Comparison of ENCODE assay signal across 31 mouse cellular contexts in the genomic region with DNA sequence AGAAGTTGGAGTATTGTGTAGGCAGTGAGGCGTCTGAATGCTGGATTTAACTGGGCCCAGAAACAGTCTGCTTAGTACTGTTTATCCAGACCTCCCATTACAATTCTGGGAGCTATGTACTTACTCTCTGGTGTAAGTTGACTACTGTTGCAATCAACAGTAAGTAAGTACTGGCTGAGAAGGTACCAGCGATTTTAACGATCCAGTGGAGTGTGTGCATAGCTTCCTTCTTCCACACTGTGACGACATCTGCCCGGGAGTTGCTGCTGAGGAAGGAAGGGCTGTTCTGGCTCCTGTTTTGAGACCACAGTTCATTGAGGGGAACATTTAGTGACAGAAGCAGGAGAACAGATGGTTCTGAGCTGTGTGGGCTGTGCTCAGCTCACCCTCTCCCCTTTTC. TPM values are rescaled to one million over a fixed set of nuclear protein-coding genes. Genes with fewer than 3 reads are reported as not detected.
A peak's percentile ranks its signal among the peaks of the same experiment; 100 is the strongest.
DNase-seq lines count a peak whose midpoint lies in the region; ATAC-seq lines count a peak whose summit lies in the region.
"Had no signal": no experiment of that assay in that cellular context is flagged by ENCODE, and none has a peak within 500 bp of the region (broad histone marks: within the 10 kb centered on the region; RNA-seq: fewer than 3 reads in every experiment).

No protein-coding gene starts in this region.

- peak; percentile 67 for DNase-seq in heart, adult 11 months
- no peak for DNase-seq in heart, postnatal 14 days
- DNase-seq in layer of hippocampus, adult 9-11 months = peak; percentile 15
- no peak for DNase-seq in layer of hippocampus, postnatal 14 days (ENCODE audit: low spot score in 2 of 2)
- DNase-seq in 416B (ENCODE audit: low read depth) = peak; percentile 12
- DNase-seq in frontal cortex, adult 2 months (ENCODE audit: extremely low spot score in 1 of 2, low spot score in 1 of 2) = no peak
- DNase-seq: adrenal gland, adult 8-10 months; adrenal gland, postnatal 14 days; adrenal gland, postnatal 36 days; cerebellum, adult 11 months; cerebellum, adult 18-20 months; cerebellum, adult 8-10 months; cerebellum, adult 9-11 months; cerebellum, postnatal 14 days; cerebellum, postnatal 36 days; forebrain, postnatal 0 days had no signal

- peak; percentile 73 for ATAC-seq in granulocyte monocyte progenitor cell, adult 5-6 weeks (replicated peaks; ENCODE audit: poor library complexity, severe bottlenecking)
- no peak for ATAC-seq in CD4-positive, CD25-positive, alpha-beta regulatory T cell, adult 4 months
- ATAC-seq: activated CD4-positive, CD25-positive, alpha-beta regulatory T cell, adult 4 months; forebrain, embryonic 13.5 days; forebrain, embryonic 15.5 days; forebrain, postnatal 0 days; Patski had no signal

- intact Hi-C loops in heart, postnatal 14 days (cut with DNase I) = no loop called here

RNA-seq across cellular contexts. Expression of a gene that starts 5.3 kb away (rescaled TPM):
- 10 to 100 TPM; 46.8 to 59.2 TPM for total RNA-seq in heart, postnatal 14 days (2021)
- total RNA-seq in layer of hippocampus, postnatal 14 days (2021) = 10 to 100 TPM; 42.1 to 45.4 TPM
- 36.5 and 49.0 TPM in 2 replicates for total RNA-seq in granulocyte monocyte progenitor cell, adult 5-6 weeks (2014; fragmentation: Nextera tagmentation)
- total RNA-seq in granulocyte monocyte progenitor cell, adult 5-6 weeks (2017) = 48.7 and 70.9 TPM in 2 replicates
- 10 to 100 TPM; 41.6 to 42.2 TPM for polyA plus RNA-seq in CD4-positive, CD25-positive, alpha-beta regulatory T cell, adult 4 months (2017; shearing (Covaris generic))
- 41.7 and 47.1 TPM in 2 replicates for polyA plus RNA-seq in frontal cortex, adult 2 months (2012; rRNA removed)

RNA-seq across cellular contexts. Expression of a gene that starts 17.7 kb away (rescaled TPM):
- not detected for total RNA-seq in heart, postnatal 14 days (2021)
- not detected for total RNA-seq in layer of hippocampus, postnatal 14 days (2021)
- total RNA-seq in granulocyte monocyte progenitor cell, adult 5-6 weeks (2014; fragmentation: Nextera tagmentation) = not detected in 2 replicates
- total RNA-seq in granulocyte monocyte progenitor cell, adult 5-6 weeks (2017) = not detected in 2 replicates
- polyA plus RNA-seq in CD4-positive, CD25-positive, alpha-beta regulatory T cell, adult 4 months (2017; shearing (Covaris generic)) = not detected
- not detected in 2 replicates for polyA plus RNA-seq in frontal cortex, adult 2 months (2012; rRNA removed)
- total RNA-seq: CH12.LX; common myeloid progenitor, adult 5-6 weeks; forebrain, postnatal 0 days had no signal
- polyA plus RNA-seq: activated CD4-positive, CD25-positive, alpha-beta regulatory T cell, adult 4 months; brain, embryonic 14.5 days; C2C12; embryonic facial prominence, embryonic 10.5 days; embryonic facial prominence, embryonic 12.5 days; embryonic facial prominence, embryonic 14.5 days; forebrain, embryonic 11.5 days; forebrain, embryonic 13.5 days; forebrain, embryonic 15.5 days; forebrain, postnatal 0 days; G1E; Patski had no signal

Comparison
In these comparisons a context has a peak if more than half of its experiments do, and no peak if none do; other contexts are left out.
1. DNase-seq: peak in heart, adult 11 months (single experiment), layer of hippocampus, adult 9-11 months (single experiment) and 416B (single experiment); none in heart, postnatal 14 days (0 of 2), layer of hippocampus, postnatal 14 days (0 of 2) and frontal cortex, adult 2 months (0 of 2).